Mouse (Mus musculus) E14TG2a.4 (cell line): ENCODE results near the gene Use1.

ENCODE experiments used
- CTCF ChIP-seq: conservative IDR thresholded peaks from 2 replicates; pipeline ENCODE4 v1.5.1; 2014; ENCODE audit warnings: low read length
- NANOG ChIP-seq: IDR thresholded peaks from 2 replicates; pipeline ENCODE4 v1.6.1; 2014; ENCODE audit warnings: borderline replicate concordance, low read length, mixed read lengths

DNA sequence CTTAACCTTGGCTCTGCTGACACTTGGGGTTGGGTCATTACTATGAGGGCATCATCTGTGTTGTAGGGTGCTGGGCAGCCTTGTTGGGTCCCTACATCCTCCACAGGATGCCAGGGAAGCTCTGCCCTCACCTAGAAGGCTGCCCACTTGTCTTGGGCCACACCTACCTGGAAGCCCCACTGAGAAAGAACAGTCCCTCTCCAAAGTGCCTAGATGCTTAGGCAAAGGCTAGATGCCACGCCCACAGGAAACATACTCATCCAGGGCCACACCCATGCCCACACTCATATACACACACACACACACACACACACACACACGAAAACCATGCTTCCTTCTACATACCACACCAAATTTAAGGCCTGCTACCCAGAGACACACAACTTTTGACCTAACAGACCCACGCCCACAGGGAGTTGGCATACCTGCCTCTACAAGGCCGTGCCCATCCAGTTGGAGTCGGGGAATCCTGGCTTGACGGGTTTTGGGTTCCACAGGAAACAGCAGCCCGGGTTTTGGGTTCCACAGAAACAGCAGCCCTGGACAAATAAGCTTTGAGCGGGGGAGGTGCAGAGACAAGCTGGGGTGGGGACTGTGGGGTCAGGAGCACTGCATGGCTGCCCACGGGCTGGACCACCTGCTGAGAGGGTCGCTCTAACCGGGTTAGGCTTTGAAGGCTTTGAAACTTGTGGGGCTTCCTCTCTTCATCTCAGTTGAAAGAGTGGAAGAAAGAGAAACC is 45.1 kb downstream of the Use1 start:
- TF ChIP-seq NANOG (no peak), CTCF (no peak)
